8 mouse cellular contexts compared by ENCODE assay signal in genomic region chr5:29195570-29196263, GRCm38 (mm10). TPM values are rescaled to one million over a fixed set of nuclear protein-coding genes. Genes with fewer than 3 reads are reported as not detected.
DNase-seq lines count a peak whose midpoint lies in the region; ATAC-seq and TF ChIP-seq lines count a peak whose summit lies in the region.

Rnf32 (plus strand) TSS chr5:29195992.

- H3K9me3 ChIP-seq in midbrain, embryonic 11.5 days (ENCODE audit: control insufficient read depth, low read length) = no peaks in the 10 kb centered on the region

- no peaks in the 10 kb centered on the region for H3K27me3 ChIP-seq in midbrain, embryonic 11.5 days (ENCODE audit: control insufficient read depth, insufficient read depth, low read length)
- no peaks in the 10 kb centered on the region for H3K27me3 ChIP-seq in small intestine, adult 2 months (ENCODE audit: control insufficient read depth, insufficient read depth, low read length)

- peak; percentile 97 for ATAC-seq in midbrain, embryonic 11.5 days (ENCODE audit: low FRiP score)
- ATAC-seq in erythroid progenitor cell, adult 5-6 weeks (replicated peaks; ENCODE audit: low FRiP score, poor library complexity, severe bottlenecking) = no peak

- peak within 1 kb of the TSS; percentile 75 for H3K4me2 ChIP-seq in midbrain, embryonic 11.5 days

- peak within 1 kb of the TSS; percentile 67; the same call in 1 of the 2 replicates for H3K27ac ChIP-seq in midbrain, embryonic 11.5 days (ENCODE audit: low read depth, low read length)
- H3K27ac ChIP-seq in small intestine, adult 2 months (ENCODE audit: insufficient read depth, low read depth, low read length) = peak within 1 kb of the TSS; percentile 54

- intact Hi-C loops in left cerebral cortex, postnatal 4 days (cut with DNase I) = loop anchor here (10.0 kb wide), 1 partner anchor 731 kb away; the partner anchor contains the start of gene Shh

- peak; percentile 49; the same call in 1 of the 2 replicates for TF ChIP-seq POLR2A in small intestine, adult 2 months (IDR thresholded peaks at IDR 0.05; ENCODE audit: low read depth, low read length)

- DNase-seq in adrenal gland, postnatal 14 days = peak; percentile 92
- DNase-seq in embryo, embryonic 9.5 days (ENCODE audit: extremely low spot score) = peak; percentile 96
- DNase-seq in heart, adult 18-20 months = peak; percentile 71 to 74
- peak; percentile 67 for DNase-seq in kidney, adult 11 months
- DNase-seq in left cerebral cortex, postnatal 4 days = peak; percentile 95
- DNase-seq in midbrain, embryonic 11.5 days (ENCODE audit: low spot score, missing footprints) = peak; percentile 99

- TF ChIP-seq CTCF in small intestine, adult 2 months (IDR thresholded peaks at IDR 0.05; ENCODE audit: extremely low read depth, insufficient read length, insufficient replicate concordance, low read depth, low read length) = no peak

- H3K4me3 ChIP-seq in midbrain, embryonic 11.5 days (ENCODE audit: low read depth, low read length) = peak within 1 kb of the TSS; percentile 57
- peak within 1 kb of the TSS; percentile 69 for H3K4me3 ChIP-seq in small intestine, adult 2 months (ENCODE audit: low read depth, low read length)

- WGBS in midbrain, embryonic 11.5 days = under 1% methylated on average over 59 of the region's 70 CpGs
- under 1% methylated on average over 68 of the region's 70 CpGs for WGBS in small intestine, adult 2 months

- peak within 1 kb of the TSS; percentile 83 for H3K9ac ChIP-seq in midbrain, embryonic 11.5 days (ENCODE audit: low read length)

- H3K4me1 ChIP-seq in midbrain, embryonic 11.5 days (ENCODE audit: control insufficient read depth, insufficient read depth, low read length) = no peaks in the 10 kb centered on the region; the same call in 1 of the 2 replicates
- H3K4me1 ChIP-seq in small intestine, adult 2 months (ENCODE audit: control insufficient read depth, insufficient read depth, insufficient read length, low read length) = peaks cover 9% of the 10 kb centered on the region; the same call in 1 of the 2 replicates

- no peaks in the 10 kb centered on the region for H3K36me3 ChIP-seq in midbrain, embryonic 11.5 days (ENCODE audit: control insufficient read depth, insufficient read depth, low read length)
- H3K36me3 ChIP-seq in small intestine, adult 2 months (ENCODE audit: control insufficient read depth, insufficient read depth, low read length) = 0 out of 2 replicates have a peak, but pooled peaks cover 1% of the 10 kb centered on the region

RNA-seq across cellular contexts. Expression of gene Rnf32, which starts in this region (rescaled TPM):
- 3.9 and 5.2 TPM in 2 replicates for total RNA-seq in adrenal gland, postnatal 14 days (2021)
- under 1 TPM; 0.65 to 0.98 TPM for total RNA-seq in heart, adult 18-20 months (2021)
- 10 to 100 TPM; 20.7 to 21.2 TPM for total RNA-seq in left cerebral cortex, postnatal 4 days (2021)
- 9.6 and 10.6 TPM in 2 replicates for polyA plus RNA-seq in midbrain, embryonic 11.5 days (2014; fragmentation: Nextera tagmentation; extraction: Ambion mirVana)
- polyA plus RNA-seq in small intestine, adult 2 months (2012; rRNA removed) = 0.58 and 4.6 TPM in 2 replicates
- not detected in 2 replicates for total RNA-seq in erythroid progenitor cell, adult 5-6 weeks (2015; ENCODE audit: low replicate concordance)
- not detected in 2 replicates for total RNA-seq in erythroid progenitor cell, adult 5-6 weeks (2017; ENCODE audit: low replicate concordance)

Comparison
In these comparisons a context has a peak if more than half of its experiments do, and no peak if none do; other contexts are left out.
1. Peak in DNase-seq in heart, adult 18-20 months; RNA of the gene not detected or under 1 TPM.